Mouse (Mus musculus) neural tube, embryonic 11.5 days (tissue): ENCODE results near the gene Adarb2. TPM values are rescaled to one million over a fixed set of nuclear protein-coding genes. Genes with fewer than 3 reads are reported as not detected.

Experiments
- ATAC-seq: fragments of 200-750 bp; cut with Nextera tagmentation; 2 replicates; pipeline ENCODE4 v1.8.0; 2017; ENCODE audit warnings: moderate number of reproducible peaks, mild to moderate bottlenecking, moderate TSS enrichment, moderate library complexity; ENCODE audit not compliant: insufficient read depth, low FRiP score, low TSS enrichment
- DNase-seq: peaks from one replicate; pipeline ENCODE4 v3.0.0-alpha.2; 2015; ENCODE audit warnings: low spot score
- H3K27ac ChIP-seq: fragments of 300-500 bp; sonication (generic); 2 replicates; pipeline ENCODE4 v1.5.1; 2014; ENCODE audit warnings: low read depth, mild to moderate bottlenecking, low read length
- H3K27me3 ChIP-seq: fragments of 300-500 bp; sonication (generic); 2 replicates; pipeline ENCODE4 v1.6.1; 2014; ENCODE audit warnings: mild to moderate bottlenecking, low read length, mixed read lengths; ENCODE audit not compliant: control insufficient read depth, insufficient read depth
- H3K36me3 ChIP-seq: fragments of 300-500 bp; sonication (generic); 2 replicates; pipeline ENCODE4 v1.6.1; 2014; ENCODE audit warnings: mild to moderate bottlenecking, low read length, moderate library complexity, mixed read lengths; ENCODE audit not compliant: control insufficient read depth, insufficient read depth
- H3K4me1 ChIP-seq: fragments of 300-500 bp; sonication (generic); 2 replicates; pipeline ENCODE4 v1.6.1; 2014; ENCODE audit warnings: low read length, mixed read lengths; ENCODE audit not compliant: control insufficient read depth, insufficient read depth
- H3K4me2 ChIP-seq: fragments of 300-500 bp; sonication (generic); 2 replicates; pipeline ENCODE4 v1.6.1; 2014; ENCODE audit warnings: low read depth, mild to moderate bottlenecking, moderate library complexity
- H3K4me3 ChIP-seq: fragments of 300-500 bp; sonication (generic); 2 replicates; pipeline ENCODE4 v1.5.1; 2014; ENCODE audit warnings: low read depth, low read length
- H3K9ac ChIP-seq: fragments of 300-500 bp; sonication (generic); 2 replicates; pipeline ENCODE4 v1.6.1; 2014; ENCODE audit warnings: mild to moderate bottlenecking, low read length
- H3K9me3 ChIP-seq: fragments of 300-500 bp; sonication (generic); 2 replicates; pipeline ENCODE4 v1.6.1; 2016; ENCODE audit warnings: low read length; ENCODE audit not compliant: control insufficient read depth
- WGBS: fragments of 180-500 bp; shearing (Covaris S2); extraction: QIAGEN DNeasy Blood & Tissue Kit; methylation state at CpG from one replicate; pipeline ENCODE4 v1.1.7; 2014; 5-methylcytosine and 5-hydroxymethylcytosine counted together
- polyA plus RNA-seq: library from polyadenylated mRNA; unstranded; fragments of >200 nt; fragmentation: Nextera tagmentation; extraction: Ambion mirVana; gene quantifications from 2 replicates; pipeline ENCODE4 v1.2.1, GENCODE M21; 2014

The Adarb2 gene
- polyA plus RNA-seq, 1 experiment from 2014 or later = 5.0 TPM

DNA sequence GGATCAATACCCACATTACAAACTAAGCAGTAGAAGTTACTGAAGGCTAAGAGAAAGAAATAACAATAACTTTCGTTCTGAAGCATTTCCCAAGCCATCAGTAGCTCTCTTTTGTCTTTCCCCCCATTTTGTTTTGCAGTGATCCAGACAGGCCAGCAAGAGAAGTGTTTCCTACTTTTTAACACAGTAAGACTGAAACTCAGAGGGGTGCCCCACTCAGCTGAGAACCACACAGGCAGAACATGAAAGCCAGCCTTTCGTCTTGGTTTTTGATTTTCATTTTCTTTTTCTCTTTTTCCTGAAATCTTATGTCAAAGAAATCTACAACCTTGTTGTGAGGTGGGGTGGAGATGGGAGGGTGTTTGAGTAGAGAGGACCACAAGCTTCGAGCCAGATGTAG is 255.2 kb downstream of the Adarb2 start:
- ATAC-seq (no peak), DNase-seq (no peak)
- Histone ChIP-seq H3K27ac (no peak overlapping the region), H3K4me1 (no peaks in the 10 kb centered on the region), H3K9me3 (no peaks in the 10 kb centered on the region), H3K4me3 (no peak overlapping the region), H3K36me3 (no peaks in the 10 kb centered on the region), H3K4me2 (no peak overlapping the region), H3K27me3 (no peaks in the 10 kb centered on the region), H3K9ac (no peak overlapping the region)
- WGBS = 72% methylated on average over 3 of the region's 3 CpGs

DNA sequence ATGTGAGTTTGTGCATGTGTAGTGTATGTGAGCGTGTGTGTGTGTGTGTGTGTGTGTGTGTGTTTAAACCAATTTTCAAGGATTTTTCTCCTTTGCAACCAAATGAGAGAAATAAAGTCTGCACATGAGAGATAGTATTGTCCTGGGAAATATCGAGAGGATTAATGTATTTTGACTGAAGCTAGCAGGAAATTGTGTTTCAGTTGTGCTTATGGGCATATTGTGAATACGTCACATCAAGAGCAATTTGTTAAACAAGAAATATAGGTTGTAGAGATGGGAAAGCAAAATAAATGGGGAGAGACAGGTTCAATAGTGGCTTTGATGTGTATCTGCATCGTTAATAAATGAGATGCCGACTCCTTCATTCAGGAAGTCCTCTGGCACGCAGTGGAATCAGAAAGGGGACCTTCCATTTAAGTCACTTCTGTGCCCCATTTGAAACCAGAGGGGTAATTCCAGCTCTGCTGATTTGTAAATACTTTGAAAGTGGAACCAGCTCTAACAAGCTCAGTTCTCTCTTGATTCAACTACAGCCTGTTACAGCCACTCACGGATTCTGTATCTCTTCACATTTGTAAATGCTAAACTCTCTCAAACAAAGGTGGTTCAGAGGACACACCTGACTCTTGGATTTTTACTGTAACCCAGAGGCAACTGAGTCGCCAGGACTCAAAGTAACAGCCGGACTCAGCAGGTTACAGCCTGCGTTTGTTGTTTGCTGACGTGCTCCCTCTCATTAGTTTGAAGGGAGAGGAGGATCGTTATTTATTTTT is 265.1 kb downstream of the Adarb2 start:
- Histone ChIP-seq H3K4me3 (no peak overlapping the region), H3K27ac (no peak overlapping the region), H3K4me1 (no peaks in the 10 kb centered on the region), H3K9me3 (no peaks in the 10 kb centered on the region), H3K36me3 (no peaks in the 10 kb centered on the region), H3K27me3 (no peaks in the 10 kb centered on the region), H3K4me2 (no peak overlapping the region), H3K9ac (no peak overlapping the region)
- ATAC-seq (no peak), DNase-seq (no peak)
- 78% methylated on average over 12 of the region's 12 CpGs for WGBS

DNA sequence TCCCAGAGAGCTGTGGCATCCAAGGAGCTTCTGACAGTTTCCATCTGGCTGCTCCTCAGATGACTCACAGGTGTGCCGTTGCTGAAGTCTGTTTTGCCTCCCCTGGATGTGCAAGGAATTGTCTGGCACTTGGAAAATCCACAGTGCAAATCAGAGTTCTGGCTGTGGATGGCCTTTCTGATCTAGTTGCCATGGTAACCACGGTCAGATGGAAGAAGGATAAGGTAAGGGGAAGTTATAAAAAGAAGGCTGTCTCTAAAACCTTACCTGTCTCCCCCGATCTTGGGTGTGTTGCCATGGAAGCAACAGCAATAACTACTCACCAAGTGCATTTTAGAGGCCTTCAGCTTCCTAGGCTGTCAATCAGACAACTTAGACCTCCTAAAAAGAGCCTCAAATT is 273.6 kb downstream of the Adarb2 start:
- 84% methylated on average over 3 of the region's 3 CpGs for WGBS
- no peaks in the 10 kb centered on the region for H3K27me3 ChIP-seq
- no peaks in the 10 kb centered on the region for H3K4me1 ChIP-seq
- H3K27ac ChIP-seq = no peak overlapping the region
- no peak overlapping the region for H3K9ac ChIP-seq
- H3K9me3 ChIP-seq = no peaks in the 10 kb centered on the region
- ATAC-seq (no peak), DNase-seq (no peak)
- H3K36me3 ChIP-seq = no peaks in the 10 kb centered on the region
- H3K4me2 ChIP-seq = no peak overlapping the region
- H3K4me3 ChIP-seq = no peak overlapping the region

DNA sequence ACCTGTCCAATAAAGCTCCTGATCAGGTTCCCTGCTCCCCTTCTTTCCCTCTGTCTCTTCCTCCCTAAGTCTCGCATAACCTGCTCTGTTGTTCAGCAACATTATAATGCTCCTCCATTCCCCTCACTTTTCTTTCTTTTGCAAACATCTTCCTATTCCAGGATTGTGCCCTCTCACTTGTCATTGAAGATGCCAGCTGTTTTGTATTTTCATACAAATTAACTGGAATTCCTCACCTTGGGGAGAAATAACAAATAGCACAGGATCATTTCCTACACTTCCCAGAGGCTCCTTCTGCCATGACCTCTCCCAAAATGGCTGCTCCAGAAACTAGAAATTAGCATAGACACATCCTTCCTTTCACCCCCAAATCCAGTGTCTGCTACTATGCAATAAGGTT is 276.1 kb downstream of the Adarb2 start:
- DNase-seq (no peak), ATAC-seq (no peak)
- H3K4me1 ChIP-seq = no peaks in the 10 kb centered on the region
- no peak overlapping the region for H3K4me3 ChIP-seq
- 69% methylated on average over 1 of the region's 1 CpGs for WGBS
- no peaks in the 10 kb centered on the region for H3K27me3 ChIP-seq
- no peak overlapping the region for H3K4me2 ChIP-seq
- H3K9me3 ChIP-seq = no peaks in the 10 kb centered on the region
- no peaks in the 10 kb centered on the region for H3K36me3 ChIP-seq
- no peak overlapping the region for H3K9ac ChIP-seq
- H3K27ac ChIP-seq = no peak overlapping the region

DNA sequence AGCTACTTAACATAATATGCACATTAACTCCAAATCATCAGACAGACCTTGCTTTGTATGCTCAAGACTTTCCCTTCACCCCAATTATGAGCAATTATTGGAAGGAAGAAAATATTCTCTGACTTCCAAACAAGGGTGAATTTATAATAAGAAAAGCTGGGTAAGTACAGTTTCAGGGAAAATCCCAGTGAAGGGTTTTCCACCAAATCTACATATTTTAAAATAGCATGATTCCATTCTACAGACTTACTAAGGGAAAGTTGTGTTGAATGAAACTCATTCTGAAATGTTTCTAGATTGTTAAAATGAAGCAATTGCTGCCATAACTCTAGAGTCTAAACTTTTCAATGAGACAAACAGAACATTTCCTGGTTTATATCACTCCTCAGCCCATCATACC is 277.3 kb downstream of the Adarb2 start:
- no peaks in the 10 kb centered on the region for H3K4me1 ChIP-seq
- DNase-seq = no peak
- H3K27me3 ChIP-seq = no peaks in the 10 kb centered on the region
- H3K36me3 ChIP-seq = no peaks in the 10 kb centered on the region
- no peak overlapping the region for H3K4me2 ChIP-seq
- no peak for ATAC-seq
- H3K27ac ChIP-seq = no peak overlapping the region
- no peak overlapping the region for H3K4me3 ChIP-seq
- no peaks in the 10 kb centered on the region for H3K9me3 ChIP-seq
- H3K9ac ChIP-seq = no peak overlapping the region

DNA sequence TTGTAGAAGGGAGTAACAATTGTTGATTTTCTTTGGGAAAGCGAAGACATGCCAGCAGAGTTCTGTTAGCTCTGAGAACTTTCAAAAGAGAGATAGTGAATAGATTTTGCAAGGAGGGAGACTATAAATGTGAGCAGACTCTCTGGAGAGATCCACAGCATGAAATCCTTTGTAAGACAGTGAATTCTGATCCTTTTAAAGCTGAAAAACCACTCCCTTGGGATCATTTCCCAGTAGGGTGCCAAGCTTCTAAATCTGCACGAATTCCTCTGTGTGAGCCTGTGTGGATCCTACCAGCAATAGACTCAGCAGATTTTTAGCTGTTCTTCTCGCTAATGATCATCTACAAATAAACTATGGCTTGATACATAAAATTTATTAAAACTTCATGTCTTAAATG is 278.7 kb downstream of the Adarb2 start:
- H3K4me1 ChIP-seq = no peaks in the 10 kb centered on the region
- WGBS = 43% methylated on average over 3 of the region's 3 CpGs
- H3K4me2 ChIP-seq = no peak overlapping the region
- DNase-seq (no peak), ATAC-seq (no peak)
- H3K27ac ChIP-seq = no peak overlapping the region
- no peaks in the 10 kb centered on the region for H3K27me3 ChIP-seq
- H3K4me3 ChIP-seq = no peak overlapping the region
- no peaks in the 10 kb centered on the region for H3K36me3 ChIP-seq
- H3K9me3 ChIP-seq = no peaks in the 10 kb centered on the region
- H3K9ac ChIP-seq = no peak overlapping the region

DNA sequence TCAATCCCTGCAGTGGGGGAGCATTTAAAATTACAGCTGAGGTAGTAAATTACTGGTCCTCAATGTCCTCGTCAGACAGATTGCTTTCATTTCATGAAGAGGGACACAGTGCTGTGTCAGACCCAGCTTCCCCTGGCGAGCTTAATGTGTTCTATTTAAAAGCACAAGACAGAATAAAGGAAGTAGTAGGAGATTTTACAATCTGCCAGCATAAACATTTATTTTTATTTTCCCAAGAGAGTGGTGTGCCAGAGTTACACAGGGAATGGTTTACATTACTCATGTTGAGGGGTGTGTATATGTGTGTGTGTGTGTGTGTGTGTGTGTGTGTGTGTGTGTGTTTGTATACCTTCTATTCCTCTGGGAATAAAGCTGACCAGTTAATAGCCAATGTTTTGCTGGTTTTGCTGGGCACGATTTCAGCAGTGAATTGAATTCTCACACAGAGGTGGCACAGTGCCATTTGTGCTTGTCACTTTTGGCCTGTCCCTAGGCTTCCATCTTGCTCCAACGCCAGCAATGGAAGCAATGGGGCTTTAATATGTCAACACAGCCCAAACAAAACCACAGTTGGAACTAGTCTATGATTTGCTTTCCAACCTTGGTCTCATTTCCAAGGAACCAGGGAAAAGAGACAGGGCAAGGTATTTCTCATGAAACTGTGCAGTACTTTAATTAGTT is 282.1 kb downstream of the Adarb2 start:
- Histone ChIP-seq H3K4me2 (no peak overlapping the region), H3K9ac (no peak overlapping the region), H3K4me3 (no peak overlapping the region), H3K36me3 (no peaks in the 10 kb centered on the region), H3K4me1 (no peaks in the 10 kb centered on the region), H3K27me3 (no peaks in the 10 kb centered on the region), H3K9me3 (no peaks in the 10 kb centered on the region), H3K27ac (no peak overlapping the region)
- WGBS = 43% methylated on average over 4 of the region's 4 CpGs
- DNase-seq (no peak), ATAC-seq (peak; percentile 50; the same call in 1 of the 2 replicates)

DNA sequence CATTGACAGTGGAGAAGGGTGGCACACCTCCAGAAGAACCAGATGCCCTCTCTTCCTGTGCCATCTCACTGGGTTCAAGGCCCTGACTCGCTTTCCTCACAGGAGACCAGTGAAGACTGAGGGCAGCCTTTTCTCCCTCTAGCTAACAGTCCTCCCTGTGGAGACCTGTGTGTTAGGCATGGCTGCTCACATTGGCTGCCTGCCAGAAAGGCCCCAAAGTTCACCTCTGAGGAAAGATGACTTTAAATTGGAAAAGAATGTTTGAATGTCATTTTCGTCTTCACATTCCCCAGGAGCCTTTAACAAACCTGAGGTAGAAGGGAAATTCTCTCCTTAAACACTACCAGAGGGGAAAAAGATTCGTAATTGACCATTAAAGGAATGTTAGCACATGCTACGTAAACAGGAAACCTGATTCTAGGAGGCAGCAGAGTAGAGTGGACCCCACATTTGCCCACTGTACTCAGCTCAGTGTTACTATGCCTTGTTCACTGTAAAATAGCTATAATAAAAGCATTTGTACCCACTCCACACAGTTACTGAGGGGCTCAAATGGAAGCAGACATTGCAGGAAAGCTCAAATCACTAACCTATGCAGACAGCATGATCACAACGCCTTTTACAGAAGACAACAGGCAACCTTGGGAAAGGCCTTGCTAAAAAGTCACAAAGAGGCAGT is 285.2 kb downstream of the Adarb2 start:
- Histone ChIP-seq H3K27me3 (no peaks in the 10 kb centered on the region), H3K9ac (no peak overlapping the region), H3K27ac (no peak overlapping the region), H3K4me1 (no peaks in the 10 kb centered on the region), H3K4me3 (no peak overlapping the region), H3K36me3 (no peaks in the 10 kb centered on the region), H3K4me2 (no peak overlapping the region), H3K9me3 (no peaks in the 10 kb centered on the region)
- WGBS = 68% methylated on average over 5 of the region's 5 CpGs
- DNase-seq (peak; percentile 30), ATAC-seq (no peak)
